In genomic region chr11:47250301-47250700, GRCm38 (mm10) we compare ENCODE assay signal across 22 mouse cellular contexts.
DNase-seq lines count a peak whose midpoint lies in the region; ATAC-seq lines count a peak whose summit lies in the region.
"Had no signal": no experiment of that assay in that cellular context is flagged by ENCODE, and none has a peak within 500 bp of the region (broad histone marks: within the 10 kb centered on the region; RNA-seq: fewer than 3 reads in every experiment).

No protein-coding gene starts in this region.

- ATAC-seq in hindbrain, embryonic 13.5 days (ENCODE audit: low FRiP score): no peak
- no peak for ATAC-seq in activated CD4-positive, CD25-positive, alpha-beta regulatory T cell, adult 4 months
- ATAC-seq: intestine, embryonic 16.5 days had no signal

- no peak overlapping the region for H3K9ac ChIP-seq in hindbrain, embryonic 13.5 days
- H3K9ac ChIP-seq: forebrain, embryonic 12.5 days; hindbrain, embryonic 15.5 days; limb, embryonic 13.5 days; liver, embryonic 13.5 days; lung, embryonic 14.5 days; neural tube, embryonic 12.5 days; stomach, embryonic 15.5 days had no signal

- H3K4me3 ChIP-seq in hindbrain, embryonic 10.5 days: no peak overlapping the region
- H3K4me3 ChIP-seq in hindbrain, embryonic 13.5 days: no peak overlapping the region
- H3K4me3 ChIP-seq: forebrain, embryonic 12.5 days; hindbrain, embryonic 15.5 days; limb, embryonic 13.5 days; liver, embryonic 13.5 days; neural tube, embryonic 12.5 days; stomach, embryonic 15.5 days had no signal

- H3K9me3 ChIP-seq in hindbrain, embryonic 10.5 days: no peaks in the 10 kb centered on the region
- no peaks in the 10 kb centered on the region for H3K9me3 ChIP-seq in hindbrain, embryonic 13.5 days
- H3K9me3 ChIP-seq: forebrain, embryonic 12.5 days; hindbrain, embryonic 15.5 days; limb, embryonic 13.5 days; liver, embryonic 13.5 days; neural tube, embryonic 12.5 days; stomach, embryonic 15.5 days had no signal

- no peak overlapping the region for H3K4me2 ChIP-seq in hindbrain, embryonic 13.5 days
- H3K4me2 ChIP-seq: forebrain, embryonic 12.5 days; hindbrain, embryonic 15.5 days; limb, embryonic 13.5 days; liver, embryonic 13.5 days; lung, embryonic 14.5 days; neural tube, embryonic 12.5 days; stomach, embryonic 15.5 days had no signal

- no peaks in the 10 kb centered on the region for H3K27me3 ChIP-seq in hindbrain, embryonic 10.5 days (ENCODE audit: insufficient read depth, poor library complexity, severe bottlenecking)
- H3K27me3 ChIP-seq in hindbrain, embryonic 13.5 days: no peaks in the 10 kb centered on the region
- H3K27me3 ChIP-seq: forebrain, embryonic 12.5 days; hindbrain, embryonic 15.5 days; limb, embryonic 13.5 days; liver, embryonic 13.5 days; neural tube, embryonic 12.5 days; stomach, embryonic 15.5 days had no signal

- H3K27ac ChIP-seq in hindbrain, embryonic 10.5 days: no peak overlapping the region
- no peak overlapping the region for H3K27ac ChIP-seq in hindbrain, embryonic 13.5 days
- H3K27ac ChIP-seq: forebrain, embryonic 12.5 days; hindbrain, embryonic 15.5 days; limb, embryonic 13.5 days; liver, embryonic 13.5 days; neural tube, embryonic 12.5 days; stomach, embryonic 15.5 days had no signal

- no peaks in the 10 kb centered on the region for H3K36me3 ChIP-seq in hindbrain, embryonic 10.5 days
- H3K36me3 ChIP-seq in hindbrain, embryonic 13.5 days: no peaks in the 10 kb centered on the region
- H3K36me3 ChIP-seq: forebrain, embryonic 12.5 days; hindbrain, embryonic 15.5 days; limb, embryonic 13.5 days; liver, embryonic 13.5 days; neural tube, embryonic 12.5 days; stomach, embryonic 15.5 days had no signal

- DNase-seq in gastrocnemius, adult 8-10 months (ENCODE audit: low spot score in 2 of 2): peak; percentile 4 to 26
- DNase-seq in gastrocnemius, postnatal 4 days (ENCODE audit: low spot score in 2 of 2): no peak
- DNase-seq in hindbrain, embryonic 10.5 days (ENCODE audit: low spot score): peak; percentile 6
- DNase-seq in brain, adult 2 months (ENCODE audit: low read depth, low spot score): peak; percentile 18
- DNase-seq in embryo, embryonic 11 days: peak; percentile 32
- no peak for DNase-seq in left cerebral cortex, adult 18-20 months (ENCODE audit: low spot score in 2 of 2)
- DNase-seq: adrenal gland, adult 2 months; cerebellum, adult 9-10 months; kidney, postnatal 36 days; liver, embryonic 13.5 days; lung, embryonic 14.5 days; lung, postnatal 36 days; right cerebral cortex, postnatal 14 days; thymus, adult 2 months had no signal

- peaks cover 29% of the 10 kb centered on the region for H3K4me1 ChIP-seq in hindbrain, embryonic 10.5 days (replicated peaks)
- H3K4me1 ChIP-seq in hindbrain, embryonic 13.5 days (replicated peaks): peaks cover 19% of the 10 kb centered on the region
- H3K4me1 ChIP-seq: limb, embryonic 13.5 days; liver, embryonic 13.5 days; neural tube, embryonic 12.5 days; stomach, embryonic 15.5 days had no signal

- WGBS in hindbrain, embryonic 10.5 days: 40% methylated on average over 7 of the region's 7 CpGs
- 25% methylated on average over 7 of the region's 7 CpGs for WGBS in hindbrain, embryonic 13.5 days

Comparison
In these comparisons a context has a peak if more than half of its experiments do, and no peak if none do; other contexts are left out.
1. DNase-seq: peak in gastrocnemius, adult 8-10 months (2 of 2), hindbrain, embryonic 10.5 days (single experiment), brain, adult 2 months (single experiment) and embryo, embryonic 11 days (single experiment); none in gastrocnemius, postnatal 4 days (0 of 2) and left cerebral cortex, adult 18-20 months (0 of 2).